Mouse (Mus musculus): Measurements from ENCODE around the gene 6430531B16Rik. TPM values are rescaled to one million over a fixed set of nuclear protein-coding genes. Genes with fewer than 3 reads are reported as not detected.

6430531B16Rik gene
- polyA plus RNA-seq, 1 experiment from 2014 or later, result not detected

- peaks cover 6 to 9% of the 10 kb centered on the region in 2 experiments for H3K4me1 ChIP-seq (ENCODE audit: control insufficient read depth in 2 of 2, insufficient read depth in 2 of 2, low read length in 2 of 2)
- H3K36me3 ChIP-seq (ENCODE audit: control insufficient read depth, insufficient read depth, low read length), result no peaks in the 10 kb centered on the region
- peaks cover 5% of the 10 kb centered on the region for H3K27me3 ChIP-seq (ENCODE audit: control insufficient read depth, insufficient read depth, low read length)
- no peak overlapping the region for H3K27ac ChIP-seq (replicated peaks in 1 of 2; ENCODE audit: control insufficient read depth in 1 of 2, insufficient read depth in 1 of 2, low read depth in 2 of 2, low read length in 2 of 2)
- H3K4me3 ChIP-seq (ENCODE audit: control insufficient read depth in 1 of 2, insufficient read depth in 1 of 2, low read depth in 1 of 2, low read length in 2 of 2), result no peak overlapping the region
- 54% methylated on average over 11 of the region's 11 CpGs for WGBS
- H3K4me2 ChIP-seq (ENCODE audit: low read length), result no peak overlapping the region
- no peak overlapping the region for H3K9ac ChIP-seq (ENCODE audit: low read length)
- H3K9me3 ChIP-seq (ENCODE audit: control insufficient read depth, low read length), result no peaks in the 10 kb centered on the region
- no peak for ATAC-seq (ENCODE audit: insufficient number of reproducible peaks, insufficient read depth, low FRiP score, low read depth)
Observed at GRCm38 (mm10) chr7:139957437-139957836, 21.1 kb downstream of the 6430531B16Rik start.

- H3K36me3 ChIP-seq (ENCODE audit: control insufficient read depth, insufficient read depth, low read length), result no peaks in the 10 kb centered on the region
- 66% methylated on average over 3 of the region's 3 CpGs for WGBS
- ATAC-seq (ENCODE audit: insufficient number of reproducible peaks, insufficient read depth, low FRiP score, low read depth), result no peak
- H3K4me2 ChIP-seq (ENCODE audit: low read length), result no peak overlapping the region
- H3K9ac ChIP-seq (ENCODE audit: low read length), result no peak overlapping the region
- H3K4me1 ChIP-seq (ENCODE audit: control insufficient read depth in 2 of 2, insufficient read depth in 2 of 2, low read length in 2 of 2), result peaks cover 6 to 9% of the 10 kb centered on the region in 2 experiments
- H3K9me3 ChIP-seq (ENCODE audit: control insufficient read depth, low read length), result no peaks in the 10 kb centered on the region
- H3K4me3 ChIP-seq (ENCODE audit: control insufficient read depth in 1 of 2, insufficient read depth in 1 of 2, low read depth in 1 of 2, low read length in 2 of 2), result no peak overlapping the region
- H3K27ac ChIP-seq (replicated peaks in 1 of 2; ENCODE audit: control insufficient read depth in 1 of 2, insufficient read depth in 1 of 2, low read depth in 2 of 2, low read length in 2 of 2), result no peak overlapping the region
- peaks cover 5% of the 10 kb centered on the region for H3K27me3 ChIP-seq (ENCODE audit: control insufficient read depth, insufficient read depth, low read length)
Observed at GRCm38 (mm10) chr7:139956658-139957057, 21.9 kb downstream of the 6430531B16Rik start.

GRCm38 (mm10) chr7:139955505-139955904, 23.1 kb downstream of the 6430531B16Rik start:
- Histone ChIP-seq H3K9ac (ENCODE audit: low read length) (no peak overlapping the region), H3K36me3 (ENCODE audit: control insufficient read depth, insufficient read depth, low read length) (no peaks in the 10 kb centered on the region), H3K27ac (replicated peaks in 1 of 2; ENCODE audit: control insufficient read depth in 1 of 2, insufficient read depth in 1 of 2, low read depth in 2 of 2, low read length in 2 of 2) (no peak overlapping the region), H3K27me3 (ENCODE audit: control insufficient read depth, insufficient read depth, low read length) (peaks cover 5% of the 10 kb centered on the region), H3K4me2 (ENCODE audit: low read length) (no peak overlapping the region), H3K9me3 (ENCODE audit: control insufficient read depth, low read length) (no peaks in the 10 kb centered on the region), H3K4me1 (ENCODE audit: control insufficient read depth in 2 of 2, insufficient read depth in 2 of 2, low read length in 2 of 2) (peaks cover 6 to 11% of the 10 kb centered on the region in 2 experiments), H3K4me3 (ENCODE audit: control insufficient read depth in 1 of 2, insufficient read depth in 1 of 2, low read depth in 1 of 2, low read length in 2 of 2) (no peak overlapping the region)
- WGBS, result 86% methylated on average over 4 of the region's 4 CpGs
- ATAC-seq (ENCODE audit: insufficient number of reproducible peaks, insufficient read depth, low FRiP score, low read depth), result no peak

GRCm38 (mm10) chr7:139951991-139952633, 26.4 kb downstream of the 6430531B16Rik start:
- Histone ChIP-seq H3K4me2 (ENCODE audit: low read length) (no peak overlapping the region), H3K9me3 (ENCODE audit: control insufficient read depth, low read length) (no peaks in the 10 kb centered on the region), H3K4me3 (ENCODE audit: control insufficient read depth in 1 of 2, insufficient read depth in 1 of 2, low read depth in 1 of 2, low read length in 2 of 2) (no peak overlapping the region), H3K27ac (replicated peaks in 1 of 2; ENCODE audit: control insufficient read depth in 1 of 2, insufficient read depth in 1 of 2, low read depth in 2 of 2, low read length in 2 of 2) (no peak overlapping the region), H3K36me3 (ENCODE audit: control insufficient read depth, insufficient read depth, low read length) (no peaks in the 10 kb centered on the region), H3K9ac (ENCODE audit: low read length) (no peak overlapping the region), H3K4me1 (ENCODE audit: control insufficient read depth in 2 of 2, insufficient read depth in 2 of 2, low read length in 2 of 2) (peaks cover 0 to 4% of the 10 kb centered on the region in 2 experiments; a peak in 1 of 4 replicates), H3K27me3 (ENCODE audit: control insufficient read depth, insufficient read depth, low read length) (peaks cover 17% of the 10 kb centered on the region)
- WGBS, result 61% methylated on average over 6 of the region's 6 CpGs
- no peak for ATAC-seq (ENCODE audit: insufficient number of reproducible peaks, insufficient read depth, low FRiP score, low read depth)

- H3K4me2 ChIP-seq (ENCODE audit: low read length), result peak overlapping the region; percentile 70
- no peaks in the 10 kb centered on the region for H3K36me3 ChIP-seq (ENCODE audit: control insufficient read depth, insufficient read depth, low read length)
- WGBS, result 7% methylated on average over 13 of the region's 16 CpGs
- H3K27ac ChIP-seq (replicated peaks in 1 of 2; ENCODE audit: control insufficient read depth in 1 of 2, insufficient read depth in 1 of 2, low read depth in 2 of 2, low read length in 2 of 2), result no peak overlapping the region
- peaks cover 27% of the 10 kb centered on the region for H3K27me3 ChIP-seq (ENCODE audit: control insufficient read depth, insufficient read depth, low read length)
- peak overlapping the region; percentile 56 to 62 for H3K4me3 ChIP-seq (ENCODE audit: control insufficient read depth in 1 of 2, insufficient read depth in 1 of 2, low read depth in 1 of 2, low read length in 2 of 2)
- no peaks in the 10 kb centered on the region for H3K9me3 ChIP-seq (ENCODE audit: control insufficient read depth, low read length)
- peaks cover 0 to 4% of the 10 kb centered on the region in 2 experiments; a peak in 1 of 4 replicates for H3K4me1 ChIP-seq (ENCODE audit: control insufficient read depth in 2 of 2, insufficient read depth in 2 of 2, low read length in 2 of 2)
- no peak for ATAC-seq (ENCODE audit: insufficient number of reproducible peaks, insufficient read depth, low FRiP score, low read depth)
- peak overlapping the region; percentile 67 for H3K9ac ChIP-seq (ENCODE audit: low read length)
Observed at GRCm38 (mm10) chr7:139951079-139951478, 27.5 kb downstream of the 6430531B16Rik start.

- Histone ChIP-seq H3K27me3 (ENCODE audit: control insufficient read depth, insufficient read depth, low read length) (peaks cover 34% of the 10 kb centered on the region), H3K4me1 (ENCODE audit: control insufficient read depth in 2 of 2, insufficient read depth in 2 of 2, low read length in 2 of 2) (peaks cover 0 to 4% of the 10 kb centered on the region in 2 experiments; a peak in 1 of 4 replicates), H3K4me2 (ENCODE audit: low read length) (peak overlapping the region; percentile 70), H3K27ac (replicated peaks in 1 of 2; ENCODE audit: control insufficient read depth in 1 of 2, insufficient read depth in 1 of 2, low read depth in 2 of 2, low read length in 2 of 2) (peak overlapping the region; percentile 8 to 12; a peak in 2 of 4 replicates), H3K9me3 (ENCODE audit: control insufficient read depth, low read length) (no peaks in the 10 kb centered on the region), H3K36me3 (ENCODE audit: control insufficient read depth, insufficient read depth, low read length) (no peaks in the 10 kb centered on the region), H3K4me3 (ENCODE audit: control insufficient read depth in 1 of 2, insufficient read depth in 1 of 2, low read depth in 1 of 2, low read length in 2 of 2) (peak overlapping the region; percentile 56 to 62), H3K9ac (ENCODE audit: low read length) (peak overlapping the region; percentile 67)
- peak; percentile 54 for ATAC-seq (ENCODE audit: insufficient number of reproducible peaks, insufficient read depth, low FRiP score, low read depth)
- 1% methylated on average over 33 of the region's 33 CpGs for WGBS
Observed at GRCm38 (mm10) chr7:139950283-139950971, 28.1 kb downstream of the 6430531B16Rik start.

GRCm38 (mm10) chr7:139949893-139950282, 28.7 kb downstream of the 6430531B16Rik start:
- Histone ChIP-seq H3K9ac (ENCODE audit: low read length) (peak overlapping the region; percentile 67), H3K27me3 (ENCODE audit: control insufficient read depth, insufficient read depth, low read length) (peaks cover 39% of the 10 kb centered on the region), H3K27ac (replicated peaks in 1 of 2; ENCODE audit: control insufficient read depth in 1 of 2, insufficient read depth in 1 of 2, low read depth in 2 of 2, low read length in 2 of 2) (peak overlapping the region in 1 of 2 experiments; percentile 12; a peak in 1 of 4 replicates), H3K9me3 (ENCODE audit: control insufficient read depth, low read length) (no peaks in the 10 kb centered on the region), H3K4me1 (ENCODE audit: control insufficient read depth in 2 of 2, insufficient read depth in 2 of 2, low read length in 2 of 2) (peaks cover 0 to 4% of the 10 kb centered on the region in 2 experiments; a peak in 1 of 4 replicates), H3K36me3 (ENCODE audit: control insufficient read depth, insufficient read depth, low read length) (no peaks in the 10 kb centered on the region), H3K4me2 (ENCODE audit: low read length) (peak overlapping the region; percentile 70), H3K4me3 (ENCODE audit: control insufficient read depth in 1 of 2, insufficient read depth in 1 of 2, low read depth in 1 of 2, low read length in 2 of 2) (peak overlapping the region; percentile 56 to 62)
- peak; percentile 64 for ATAC-seq (ENCODE audit: insufficient number of reproducible peaks, insufficient read depth, low FRiP score, low read depth)
- under 1% methylated on average over 15 of the region's 15 CpGs for WGBS

Measured in heart, embryonic 14.5 days (tissue).